ENCODE assay signal across 1 mouse cellular context in genomic region chr8:69272435-69272834, GRCm38 (mm10).
A peak's percentile ranks its signal among the peaks of the same experiment; 100 is the strongest.
TF ChIP-seq lines count a peak whose summit lies in the region.

No protein-coding gene starts in this region.

TF ChIP-seq in CH12.LX, 34 proteins besides CTCF, POLR2A, EP300 and RAD21 (continued from another document):
- peak; percentile 85 for TF ChIP-seq BHLHE40 (IDR thresholded peaks at IDR 0.05; ENCODE audit: low read depth, low read length)
- no peak; the same call in 1 of the 2 replicates for TF ChIP-seq JUND (conservative IDR thresholded peaks at IDR 0.05; ENCODE audit: low read depth, low read length)
- TF ChIP-seq HCFC1 (IDR thresholded peaks at IDR 0.05; ENCODE audit: low read depth, low read length), result no peak
- TF ChIP-seq MYC (IDR thresholded peaks at IDR 0.05; ENCODE audit: low read depth, low read length), result 0 out of 2 replicates have a peak, but pooled peaks have one; percentile 57
- TF ChIP-seq ZKSCAN1 (IDR thresholded peaks at IDR 0.05; ENCODE audit: borderline replicate concordance, low read depth, low read length), result no peak
- TF ChIP-seq USF1 (IDR thresholded peaks at IDR 0.05; ENCODE audit: low read depth, low read length), result no peak
- no peak for TF ChIP-seq USF2 (conservative IDR thresholded peaks at IDR 0.05; ENCODE audit: low read depth, low read length)
- no peak for TF ChIP-seq SMC3 (IDR thresholded peaks at IDR 0.05; ENCODE audit: low read depth, low read length)
